In the genomic region with DNA sequence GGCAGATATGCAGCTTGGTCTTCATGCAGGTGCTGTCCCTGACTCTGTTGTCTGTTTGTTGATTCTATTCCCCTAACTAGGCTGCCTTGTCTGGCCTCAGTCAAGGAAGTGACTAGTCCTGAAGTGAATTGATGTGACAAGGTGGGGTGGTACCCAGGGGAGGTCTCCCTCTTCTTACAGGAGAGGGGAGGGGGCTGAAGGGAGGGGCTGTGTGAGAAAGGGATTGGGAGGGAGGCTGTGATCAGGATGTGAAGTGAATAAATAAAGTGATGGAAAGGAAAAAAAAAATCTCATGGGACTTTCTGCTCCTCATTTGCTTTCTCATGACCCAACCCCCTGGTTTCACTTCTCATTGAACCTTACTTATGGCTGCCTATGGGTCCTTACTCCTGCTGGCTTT, we compare ENCODE assay signal across 28 mouse cellular contexts. TPM values are rescaled to one million over a fixed set of nuclear protein-coding genes. Genes with fewer than 3 reads are reported as not detected.
A peak's percentile ranks its signal among the peaks of the same experiment; 100 is the strongest.
DNase-seq lines count a peak whose midpoint lies in the region; ATAC-seq lines count a peak whose summit lies in the region.
"Had no signal": no experiment of that assay in that cellular context is flagged by ENCODE, and none has a peak within 500 bp of the region (broad histone marks: within the 10 kb centered on the region; RNA-seq: fewer than 3 reads in every experiment).

No protein-coding gene starts in this region.

- H3K9me3 ChIP-seq in hindbrain, embryonic 10.5 days: no peaks in the 10 kb centered on the region
- H3K9me3 ChIP-seq: embryonic facial prominence, embryonic 12.5 days; embryonic facial prominence, embryonic 15.5 days; heart, embryonic 12.5 days; heart, embryonic 15.5 days; hindbrain, embryonic 12.5 days; hindbrain, embryonic 15.5 days had no signal

- no peaks in the 10 kb centered on the region for H3K36me3 ChIP-seq in hindbrain, embryonic 10.5 days
- H3K36me3 ChIP-seq: embryonic facial prominence, embryonic 12.5 days; embryonic facial prominence, embryonic 15.5 days; heart, embryonic 12.5 days; heart, embryonic 15.5 days; hindbrain, embryonic 12.5 days; hindbrain, embryonic 15.5 days had no signal

- peak; percentile 9 to 16 for DNase-seq in spleen, adult 18-20 months
- DNase-seq in spleen, postnatal 14 days (ENCODE audit: low spot score in 2 of 2): no peak
- peak; percentile 21 to 23 for DNase-seq in B cell, adult 2 months
- no peak for DNase-seq in hindbrain, embryonic 10.5 days (ENCODE audit: low spot score)
- DNase-seq in ovary, adult 18-20 months (ENCODE audit: low spot score): no peak
- DNase-seq: adrenal gland, adult 2 months; adrenal gland, postnatal 14 days; cerebellum, adult 11 months; cerebellum, adult 2 months; cerebellum, adult 9-11 months; cerebellum, postnatal 25 days; forebrain, postnatal 0 days; gastrocnemius, adult 2 months; gastrocnemius, postnatal 14 days; heart, adult 18-20 months; heart, postnatal 10 days; heart, postnatal 4 days had no signal

- ATAC-seq in neutrophil, adult 5-6 weeks (ENCODE audit: extremely low read depth, insufficient number of reproducible peaks, low FRiP score, poor library complexity, severe bottlenecking): peak; percentile 30; the same call in 1 of the 2 replicates
- ATAC-seq: forebrain, embryonic 14.5 days; forebrain, postnatal 0 days had no signal

- H3K27me3 ChIP-seq in hindbrain, embryonic 10.5 days (ENCODE audit: insufficient read depth, poor library complexity, severe bottlenecking): no peaks in the 10 kb centered on the region
- H3K27me3 ChIP-seq: embryonic facial prominence, embryonic 12.5 days; embryonic facial prominence, embryonic 15.5 days; heart, embryonic 12.5 days; heart, embryonic 15.5 days; hindbrain, embryonic 12.5 days; hindbrain, embryonic 15.5 days had no signal

- no peak overlapping the region for H3K27ac ChIP-seq in hindbrain, embryonic 10.5 days
- H3K27ac ChIP-seq: embryonic facial prominence, embryonic 12.5 days; embryonic facial prominence, embryonic 15.5 days; gastrocnemius, adult 2 months; heart, embryonic 15.5 days; hindbrain, embryonic 12.5 days; hindbrain, embryonic 15.5 days had no signal

- peaks cover 12% of the 10 kb centered on the region for H3K4me1 ChIP-seq in hindbrain, embryonic 10.5 days (replicated peaks)
- H3K4me1 ChIP-seq: embryonic facial prominence, embryonic 12.5 days; embryonic facial prominence, embryonic 15.5 days; heart, embryonic 12.5 days; heart, embryonic 15.5 days had no signal

- H3K4me3 ChIP-seq in hindbrain, embryonic 10.5 days: no peak overlapping the region
- H3K4me3 ChIP-seq: embryonic facial prominence, embryonic 12.5 days; embryonic facial prominence, embryonic 15.5 days; gastrocnemius, adult 2 months; heart, embryonic 12.5 days; heart, embryonic 15.5 days; hindbrain, embryonic 12.5 days; hindbrain, embryonic 15.5 days had no signal

RNA-seq across cellular contexts. Expression of gene 5530401A14Rik, which starts 41.8 kb away (rescaled TPM):
- not detected in 2 replicates for total RNA-seq in neutrophil, adult 5-6 weeks (2017)
- 0.12 and 0.15 TPM in 2 replicates for polyA plus RNA-seq in hindbrain, embryonic 10.5 days (2016; fragmentation: Nextera tagmentation; extraction: Ambion mirVana)
- total RNA-seq: adrenal gland, postnatal 14 days; common myeloid progenitor, adult 5-6 weeks; forebrain, postnatal 0 days; MEL had no signal
- polyA plus RNA-seq: adrenal gland, adult 2 months; cerebellum, adult 2 months; forebrain, embryonic 11.5 days; heart, embryonic 12.5 days; heart, embryonic 15.5 days had no signal

Comparison
In these comparisons a context has a peak if more than half of its experiments do, and no peak if none do; other contexts are left out.
1. DNase-seq: peak in spleen, adult 18-20 months (2 of 2) and B cell, adult 2 months (2 of 2); none in spleen, postnatal 14 days (0 of 2), hindbrain, embryonic 10.5 days (single experiment) and ovary, adult 18-20 months (single experiment).